Mouse (Mus musculus) mature B cell (primary cell): ENCODE data around the gene Dvl3.

Experiments used
- in situ Hi-C: fragments of 300-500 bp; cut with MboI; formaldehyde crosslinking; loops from 2 replicates; pipeline ENCODE4 v1.14.3; 2019

Dvl3 gene

GRCm38 (mm10) chr16:20545696-20546095, 28.9 kb downstream of the Dvl3 start:
- in situ Hi-C loops, result loop anchor here (10.0 kb wide), 1 partner anchor 59 kb away; no protein-coding TSS in a partner anchor

GRCm38 (mm10) chr16:20547423-20547822, 30.6 kb downstream of the Dvl3 start:
- in situ Hi-C loops, result loop anchor here (10.0 kb wide), 1 partner anchor 57 kb away; no protein-coding TSS in a partner anchor

GRCm38 (mm10) chr16:20548096-20548948, 31.5 kb downstream of the Dvl3 start, which contains the start of gene Abcf3:
Abcf3 (plus strand) TSS chr16:20548577.
- in situ Hi-C loops, result loop anchor here (10.0 kb wide), 1 partner anchor 56 kb away; no protein-coding TSS in a partner anchor

- in situ Hi-C loops, result loop anchor here (10.0 kb wide), 1 partner anchor 56 kb away; no protein-coding TSS in a partner anchor
These were observed 32.4 kb downstream of the Dvl3 start for GRCm38 (mm10) chr16:20549161-20549560.

GRCm38 (mm10) chr16:20551691-20552090, 34.9 kb downstream of the Dvl3 start:
- in situ Hi-C loops, result no loop called here

- in situ Hi-C loops, result no loop called here
These were observed 35.8 kb downstream of the Dvl3 start for GRCm38 (mm10) chr16:20552594-20552993.

- in situ Hi-C loops, result no loop called here
These were observed 38.2 kb downstream of the Dvl3 start for GRCm38 (mm10) chr16:20555000-20555399.

GRCm38 (mm10) chr16:20557381-20557780, 40.6 kb downstream of the Dvl3 start:
- in situ Hi-C loops, result no loop called here

- in situ Hi-C loops, result no loop called here
These were observed 48.3 kb downstream of the Dvl3 start for GRCm38 (mm10) chr16:20565075-20565474.
